Mouse (Mus musculus) MEL (cell line): ENCODE measurements around the gene Mesp2. TPM values are rescaled to one million over a fixed set of nuclear protein-coding genes. Genes with fewer than 3 reads are reported as not detected.

Experiments
- DNase-seq: peaks from one replicate; pipeline ENCODE4 v3.0.0; 2011; ENCODE audit warnings: low read depth, low spot score
- H3K27ac ChIP-seq: 2 replicates; pipeline ENCODE4 v1.5.1; 2012; ENCODE audit warnings: low read depth, mild to moderate bottlenecking, control low read depth, low read length, moderate library complexity; ENCODE audit not compliant: control insufficient read depth
- H3K27me3 ChIP-seq, 2 experiments: fragments of 150-350 bp in 1 of 2; sonication (generic) in 1 of 2; 2 replicates each; pipeline ENCODE4 v1.6.1; 2012; ENCODE audit warnings: low read length in 2 of 2, mild to moderate bottlenecking in 2 of 2, improper control_type of control experiment in 1 of 2, moderate library complexity in 1 of 2; ENCODE audit not compliant: insufficient read depth in 2 of 2, control insufficient read depth in 1 of 2
- H3K36me3 ChIP-seq, 2 experiments: 2 replicates each; pipeline ENCODE4 v1.6.1; 2012 to 2014; ENCODE audit warnings: low read length in 2 of 2, improper control_type of control experiment in 1 of 2, inconsistent platforms in 1 of 2, mild to moderate bottlenecking in 1 of 2; ENCODE audit not compliant: insufficient read depth in 2 of 2, control insufficient read depth in 1 of 2
- H3K4me1 ChIP-seq, 2 experiments: fragments of 150-350 bp in 1 of 2; sonication (generic) in 1 of 2; 2 replicates each; pipeline ENCODE4 v1.6.1; 2012; ENCODE audit warnings: low read length in 2 of 2, improper control_type of control experiment in 1 of 2, mild to moderate bottlenecking in 1 of 2; ENCODE audit not compliant: insufficient read depth in 2 of 2, control insufficient read depth in 1 of 2
- H3K4me3 ChIP-seq, 2 experiments: fragments of 150-350 bp in 1 of 2; sonication (generic) in 1 of 2; 2 replicates each; pipeline ENCODE4 v1.5.1; 2012; ENCODE audit warnings: low read depth in 2 of 2, low read length in 2 of 2, mild to moderate bottlenecking in 2 of 2, moderate library complexity in 2 of 2, control low read depth in 1 of 2, improper control_type of control experiment in 1 of 2; ENCODE audit not compliant: control insufficient read depth in 1 of 2, insufficient read depth in 1 of 2
- H3K79me2 ChIP-seq: 2 replicates; pipeline ENCODE4 v1.6.1; 2012; ENCODE audit warnings: mild to moderate bottlenecking, low read length, moderate library complexity; ENCODE audit not compliant: control insufficient read depth, poor library complexity, insufficient read depth
- H3K9ac ChIP-seq: 2 replicates; pipeline ENCODE4 v1.6.1; 2012; ENCODE audit warnings: low read depth, mild to moderate bottlenecking, control low read depth, low read length, moderate library complexity; ENCODE audit not compliant: control insufficient read depth, poor library complexity, severe bottlenecking
- H3K9me3 ChIP-seq: fragments of 150-350 bp; sonication (generic); replicated peaks from 2 replicates; pipeline ENCODE4 v1.6.1; 2012; ENCODE audit warnings: mild to moderate bottlenecking, low read length, improper control_type of control experiment, moderate library complexity; ENCODE audit not compliant: insufficient read depth
- CHD1 ChIP-seq: IDR thresholded peaks from 2 replicates; pipeline ENCODE4 v1.6.1; 2012; ENCODE audit warnings: low read depth, mild to moderate bottlenecking, inconsistent platforms, low read length, improper control_type of control experiment
- ELF1 ChIP-seq: IDR thresholded peaks from 2 replicates; pipeline ENCODE4 v1.6.1; 2014; ENCODE audit warnings: low read depth, mild to moderate bottlenecking, inconsistent platforms, low read length, improper control_type of control experiment, moderate library complexity
- GATA1 ChIP-seq: IDR thresholded peaks from 2 replicates; pipeline ENCODE4 v1.6.1; 2011; ENCODE audit warnings: low read depth, low read length, improper control_type of control experiment
- HCFC1 ChIP-seq: IDR thresholded peaks from 2 replicates; pipeline ENCODE4 v1.6.1; 2012; ENCODE audit warnings: low read depth, mild to moderate bottlenecking, inconsistent platforms, low read length, improper control_type of control experiment, moderate library complexity
- MAFK ChIP-seq: IDR thresholded peaks from 2 replicates; pipeline ENCODE4 v1.6.1; 2011; ENCODE audit warnings: low read depth, mild to moderate bottlenecking, low read length, improper control_type of control experiment, borderline replicate concordance
- MAZ ChIP-seq: IDR thresholded peaks from 2 replicates; pipeline ENCODE4 v1.6.1; 2012; ENCODE audit warnings: low read depth, mild to moderate bottlenecking, inconsistent platforms, low read length, improper control_type of control experiment
- MEF2A ChIP-seq: IDR thresholded peaks from 2 replicates; pipeline ENCODE4 v1.6.1; 2014; ENCODE audit warnings: low read depth, mild to moderate bottlenecking, inconsistent platforms, low read length, improper control_type of control experiment; ENCODE audit not compliant: poor library complexity, insufficient replicate concordance, severe bottlenecking; ENCODE audit errors: extremely low read depth
- MYB ChIP-seq: IDR thresholded peaks from 2 replicates; pipeline ENCODE4 v1.6.1; 2011; ENCODE audit warnings: mild to moderate bottlenecking, low read depth, low read length, improper control_type of control experiment
- NELFE ChIP-seq: IDR thresholded peaks from 2 replicates; pipeline ENCODE4 v1.6.1; 2011; ENCODE audit warnings: low read depth, low read length, improper control_type of control experiment
- POLR2A ChIP-seq, 2 experiments: IDR thresholded peaks; 2 replicates each; pipeline ENCODE4 v1.6.1; 2011 to 2012; ENCODE audit warnings: low read length in 2 of 2, mild to moderate bottlenecking in 2 of 2, control low read depth in 1 of 2, improper control_type of control experiment in 1 of 2, low read depth in 1 of 2, moderate library complexity in 1 of 2; ENCODE audit not compliant: control insufficient read depth in 1 of 2, insufficient read depth in 1 of 2, poor library complexity in 1 of 2
- POLR2AphosphoS2 ChIP-seq: IDR thresholded peaks from 2 replicates; pipeline ENCODE4 v1.6.1; 2011; ENCODE audit warnings: low read length, improper control_type of control experiment
- POLR2AphosphoS5 ChIP-seq: IDR thresholded peaks from 2 replicates; pipeline ENCODE4 v1.6.1; 2012; ENCODE audit warnings: low read depth, borderline replicate concordance, mild to moderate bottlenecking, inconsistent platforms, low read length, moderate library complexity, mixed read lengths
- RCOR1 ChIP-seq: IDR thresholded peaks from 2 replicates; pipeline ENCODE4 v1.6.1; 2012; ENCODE audit warnings: low read depth, mild to moderate bottlenecking, inconsistent platforms, low read length, improper control_type of control experiment
- SIN3A ChIP-seq: IDR thresholded peaks from 2 replicates; pipeline ENCODE4 v1.6.1; 2012; ENCODE audit warnings: low read length, improper control_type of control experiment, inconsistent platforms
- SMC3 ChIP-seq: IDR thresholded peaks from 2 replicates; pipeline ENCODE4 v1.6.1; 2011; ENCODE audit warnings: low read depth, low read length, improper control_type of control experiment
- UBTF ChIP-seq: IDR thresholded peaks from 2 replicates; pipeline ENCODE4 v1.6.1; 2012; ENCODE audit warnings: low read depth, mild to moderate bottlenecking, inconsistent platforms, low read length, improper control_type of control experiment, moderate library complexity, borderline replicate concordance; ENCODE audit not compliant: insufficient read depth
- USF2 ChIP-seq, 2 experiments: IDR thresholded peaks; 2 replicates each; pipeline ENCODE4 v1.6.1; 2011 to 2012; ENCODE audit warnings: improper control_type of control experiment in 2 of 2, low read length in 2 of 2, borderline replicate concordance in 1 of 2, inconsistent platforms in 1 of 2, low read depth in 1 of 2, mild to moderate bottlenecking in 1 of 2; ENCODE audit not compliant: insufficient read depth in 1 of 2
- ZC3H11A ChIP-seq: IDR thresholded peaks from 2 replicates; pipeline ENCODE4 v1.6.1; 2012; ENCODE audit warnings: low read depth, mild to moderate bottlenecking, inconsistent platforms, low read length, improper control_type of control experiment
- ZKSCAN1 ChIP-seq: IDR thresholded peaks from 2 replicates; pipeline ENCODE4 v1.6.1; 2012; ENCODE audit warnings: low read depth, mild to moderate bottlenecking, inconsistent platforms, low read length, improper control_type of control experiment, moderate library complexity
- ZNF384 ChIP-seq: IDR thresholded peaks from 2 replicates; pipeline ENCODE4 v1.6.1; 2012; ENCODE audit warnings: low read depth, mild to moderate bottlenecking, inconsistent platforms, low read length, improper control_type of control experiment
- polyA plus RNA-seq, 2 experiments: library from polyadenylated mRNA; stranded (reverse) in 1 of 2; unstranded in 1 of 2; fragments of >175 nt in 1 of 2; fragments of >200 nt in 1 of 2; gene quantifications; 2 replicates each; pipeline versions ENCODE4 v1.2.1 to v1.2.4; 2012; ENCODE audit warnings: low replicate concordance in 2 of 2, low read depth in 1 of 2; ENCODE audit not compliant: insufficient read length in 2 of 2, insufficient read depth in 1 of 2, missing spikeins in 1 of 2
- total RNA-seq: library from RNA; depleted of rRNA; stranded (reverse); fragments of 300-350 nt; gene quantifications from 2 replicates; pipeline ENCODE4 v1.2.3, GENCODE M21; 2012

Mesp2 gene
- total and polyA plus RNA-seq, 3 experiments = not detected

DNA sequence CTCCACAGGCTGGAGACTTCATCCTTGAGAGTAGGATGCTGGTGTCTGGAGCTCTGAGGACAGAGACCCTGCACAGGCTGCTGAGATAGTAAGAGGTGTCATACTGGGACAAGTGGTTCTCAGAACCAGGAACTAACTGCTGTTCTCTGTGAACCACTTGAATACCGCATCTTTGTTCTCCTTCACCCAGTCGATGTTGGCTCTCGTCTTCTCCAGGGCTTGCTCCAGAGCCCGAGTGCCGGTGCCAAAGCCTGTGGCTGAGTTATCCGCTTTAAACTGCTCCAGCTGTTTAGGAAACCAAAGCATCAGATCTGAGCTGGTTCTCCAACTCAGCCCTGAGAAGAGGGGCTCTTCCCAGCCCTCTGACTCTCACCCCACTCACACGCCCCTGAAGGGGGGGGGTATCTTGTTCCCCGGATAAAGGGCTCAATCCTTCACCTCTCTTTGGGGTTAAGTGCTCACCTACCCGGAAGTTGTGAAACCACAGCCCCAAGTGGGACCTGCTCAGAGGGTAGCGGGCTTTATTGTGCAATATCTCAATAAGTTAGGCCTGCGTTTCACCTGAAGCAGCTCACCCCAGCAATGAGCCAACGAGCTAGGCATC lies 11.7 kb downstream of the Mesp2 start:
- Histone ChIP-seq H3K4me1 (peaks cover 8 to 15% of the 10 kb centered on the region in 2 experiments), H3K79me2 (no peaks in the 10 kb centered on the region), H3K9me3 (no peaks in the 10 kb centered on the region), H3K9ac (no peak overlapping the region), H3K27ac (no peak overlapping the region), H3K27me3 (no peaks in the 10 kb centered on the region), H3K36me3 (peaks cover 0 to 11% of the 10 kb centered on the region in 2 experiments; a peak in 2 of 4 replicates), H3K4me3 (no peak overlapping the region)
- TF ChIP-seq RCOR1 (no peak), ZKSCAN1 (no peak), HCFC1 (no peak), POLR2AphosphoS2 (no peak), MEF2A (no peak), UBTF (no peak)
- no peak for DNase-seq

DNA sequence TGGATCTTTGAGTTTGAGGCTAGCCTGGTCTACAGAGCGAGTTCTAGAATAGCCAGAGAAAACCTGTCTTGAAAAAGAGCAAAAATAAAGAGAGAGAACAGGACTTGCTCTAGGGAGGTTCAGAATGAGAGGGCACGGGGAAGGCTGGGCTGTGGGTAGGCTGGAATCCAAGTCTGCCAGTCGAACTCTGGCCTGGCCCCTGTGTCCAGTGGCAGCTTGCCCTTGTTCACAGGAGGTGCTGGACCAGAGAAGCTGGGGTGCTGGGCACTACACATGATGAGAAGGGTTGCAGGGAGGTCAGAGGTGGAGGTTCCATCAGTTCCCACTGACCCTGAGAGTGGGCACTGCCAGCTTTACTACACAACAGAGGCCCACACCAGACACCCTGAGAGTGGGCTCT lies 17.8 kb downstream of the Mesp2 start:
- Histone ChIP-seq H3K79me2 (no peaks in the 10 kb centered on the region), H3K4me3 (no peak overlapping the region), H3K4me1 (no peaks in the 10 kb centered on the region), H3K27ac (no peak overlapping the region), H3K9me3 (no peaks in the 10 kb centered on the region), H3K9ac (no peak overlapping the region), H3K27me3 (no peaks in the 10 kb centered on the region), H3K36me3 (no peaks in the 10 kb centered on the region)
- no peak for DNase-seq
- TF ChIP-seq MAZ = no peak
- TF ChIP-seq POLR2A (IDR thresholded peaks at IDR 0.05; ENCODE audit: control insufficient read depth in 1 of 2, insufficient read depth in 1 of 2, low read depth in 1 of 2, low read length in 2 of 2, poor library complexity in 1 of 2) = no peak
- no peak for TF ChIP-seq MYB
- no peak for TF ChIP-seq USF2 (IDR thresholded peaks at IDR 0.05; ENCODE audit: borderline replicate concordance in 1 of 2, insufficient read depth in 1 of 2, low read depth in 1 of 2, low read length in 2 of 2)
- no peak for TF ChIP-seq POLR2AphosphoS2
- no peak for TF ChIP-seq POLR2AphosphoS5
- TF ChIP-seq MAFK = no peak
- TF ChIP-seq SIN3A = no peak
- no peak for TF ChIP-seq GATA1
- no peak for TF ChIP-seq HCFC1
- TF ChIP-seq NELFE = no peak
- no peak for TF ChIP-seq ZKSCAN1
- TF ChIP-seq ZNF384 = no peak
- no peak for TF ChIP-seq ZC3H11A
- no peak for TF ChIP-seq CHD1
- no peak for TF ChIP-seq SMC3
- no peak for TF ChIP-seq MEF2A
- TF ChIP-seq ELF1 = no peak
